Mouse (Mus musculus): ENCODE measurements around the gene Macrod1. TPM values are rescaled to one million over a fixed set of nuclear protein-coding genes. Genes with fewer than 3 reads are reported as not detected.

The Macrod1 gene
- total and polyA plus RNA-seq, 3 experiments, result 0.60 TPM; not detected in 2

DNA sequence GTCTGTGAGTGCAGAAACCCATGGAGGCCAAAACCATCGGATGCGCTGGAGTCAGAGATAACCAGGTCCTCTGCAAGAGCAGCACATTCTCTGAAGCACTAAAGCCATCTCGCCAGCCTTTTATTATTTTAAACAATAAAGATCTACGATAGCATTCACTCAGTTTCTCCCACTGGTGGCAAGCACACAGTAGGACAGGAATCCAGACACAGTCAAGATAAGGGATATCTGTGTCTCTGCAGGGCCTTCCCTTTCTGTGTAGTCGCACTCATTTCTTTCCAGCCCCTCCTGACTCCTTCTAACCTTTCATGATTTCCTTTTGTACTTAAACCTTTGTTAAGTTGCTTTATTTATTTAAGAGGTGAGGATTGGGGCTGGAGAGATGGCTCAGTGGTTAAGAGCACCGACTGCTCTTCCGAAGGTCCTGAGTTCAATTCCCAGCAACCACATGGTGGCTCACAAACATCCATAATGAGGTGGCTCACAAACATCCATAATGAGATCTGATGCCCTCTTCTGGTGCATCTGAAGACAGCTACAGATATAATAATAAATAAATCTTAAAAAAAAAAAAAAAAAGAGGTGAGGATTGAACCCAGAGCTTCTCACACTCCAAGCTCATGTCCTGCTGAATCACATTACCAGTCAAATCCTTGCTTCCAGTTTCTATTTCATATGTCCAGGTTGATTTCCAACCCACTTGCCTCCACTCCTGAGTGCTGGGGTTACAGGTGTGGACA is 153.5 kb downstream of the Macrod1 start:
- no peak for ATAC-seq (ENCODE audit: extremely low read depth, insufficient number of reproducible peaks, low FRiP score, poor library complexity, severe bottlenecking)
- no peaks in the 10 kb centered on the region for H3K9me3 ChIP-seq (replicated peaks)
- peaks cover 44% of the 10 kb centered on the region for H3K4me1 ChIP-seq (ENCODE audit: insufficient read depth, low read depth, low read length)
- H3K36me3 ChIP-seq (replicated peaks), result peaks cover 57% of the 10 kb centered on the region
- H3K27me3 ChIP-seq (ENCODE audit: insufficient read depth, low read length), result no peaks in the 10 kb centered on the region
- H3K4me3 ChIP-seq (ENCODE audit: low read depth, low read length), result no peak overlapping the region
- TF ChIP-seq CTCF (IDR thresholded peaks at IDR 0.05; ENCODE audit: low read depth, low read length) (no peak), GATA1 (IDR thresholded peaks at IDR 0.05; ENCODE audit: borderline replicate concordance, low read length) (no peak), GATA2 (IDR thresholded peaks at IDR 0.05; ENCODE audit: borderline replicate concordance, low read depth, low read length) (no peak), TAL1 (conservative IDR thresholded peaks at IDR 0.05; ENCODE audit: low read depth, low read length) (no peak), POLR2AphosphoS5 (IDR thresholded peaks at IDR 0.05; ENCODE audit: insufficient replicate concordance, low read depth, low read length) (no peak)
- DNase-seq (ENCODE audit: low spot score), result no peak

DNA sequence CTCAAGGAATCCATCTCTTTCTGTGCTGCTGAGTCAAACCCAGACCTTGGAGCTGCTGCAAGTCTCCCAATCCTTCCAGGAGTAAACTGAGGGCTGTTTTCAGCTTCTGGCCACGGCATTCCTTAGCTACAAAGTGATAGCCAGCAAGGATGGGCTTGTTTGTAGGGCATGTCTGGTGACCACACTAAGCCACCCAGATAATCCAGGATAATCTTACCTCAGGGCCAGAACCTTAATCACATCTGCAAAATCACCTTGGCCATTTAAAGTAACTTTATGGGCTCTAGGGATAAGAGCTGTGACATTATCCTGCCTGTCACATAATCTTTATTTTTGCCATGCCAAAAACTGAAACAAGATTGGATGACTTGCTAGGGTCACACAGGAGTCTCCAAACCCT is 155.6 kb downstream of the Macrod1 start:
- Histone ChIP-seq H3K36me3 (replicated peaks) (peaks cover 73% of the 10 kb centered on the region), H3K9me3 (replicated peaks) (no peaks in the 10 kb centered on the region), H3K4me1 (ENCODE audit: insufficient read depth, low read depth, low read length) (peaks cover 42% of the 10 kb centered on the region), H3K27me3 (ENCODE audit: insufficient read depth, low read length) (no peaks in the 10 kb centered on the region), H3K4me3 (ENCODE audit: low read depth, low read length) (no peak overlapping the region)
- DNase-seq (ENCODE audit: low spot score) (no peak), ATAC-seq (ENCODE audit: extremely low read depth, insufficient number of reproducible peaks, low FRiP score, poor library complexity, severe bottlenecking) (no peak)
- TF ChIP-seq GATA2 (IDR thresholded peaks at IDR 0.05; ENCODE audit: borderline replicate concordance, low read depth, low read length) (no peak), GATA1 (IDR thresholded peaks at IDR 0.05; ENCODE audit: borderline replicate concordance, low read length) (no peak), TAL1 (conservative IDR thresholded peaks at IDR 0.05; ENCODE audit: low read depth, low read length) (no peak), CTCF (IDR thresholded peaks at IDR 0.05; ENCODE audit: low read depth, low read length) (no peak), POLR2AphosphoS5 (IDR thresholded peaks at IDR 0.05; ENCODE audit: insufficient replicate concordance, low read depth, low read length) (no peak)

DNA sequence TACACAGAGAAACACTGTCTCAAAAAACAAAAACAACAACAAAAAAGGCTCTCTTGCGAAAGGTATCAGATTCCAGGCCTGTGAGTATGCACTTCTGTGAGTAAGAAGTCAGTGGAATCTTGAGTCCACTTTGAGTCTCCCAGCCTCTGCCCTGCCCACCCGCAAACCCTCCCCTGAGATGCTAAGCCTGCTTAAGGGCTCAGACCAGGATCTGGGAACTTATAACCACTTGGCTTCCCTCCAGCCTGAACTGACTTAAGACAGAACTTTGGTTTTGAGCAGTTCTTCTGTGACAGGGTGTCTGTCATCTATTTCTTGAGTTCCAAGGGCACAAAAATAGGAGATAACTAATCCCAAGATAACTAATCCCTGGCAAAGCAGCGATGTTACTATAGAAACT is 156.4 kb downstream of the Macrod1 start:
- ATAC-seq (ENCODE audit: extremely low read depth, insufficient number of reproducible peaks, low FRiP score, poor library complexity, severe bottlenecking) (no peak), DNase-seq (ENCODE audit: low spot score) (no peak)
- Histone ChIP-seq H3K36me3 (replicated peaks) (peaks cover 73% of the 10 kb centered on the region), H3K27me3 (ENCODE audit: insufficient read depth, low read length) (no peaks in the 10 kb centered on the region), H3K4me1 (ENCODE audit: insufficient read depth, low read depth, low read length) (peaks cover 45% of the 10 kb centered on the region), H3K4me3 (ENCODE audit: low read depth, low read length) (no peak overlapping the region), H3K9me3 (replicated peaks) (no peaks in the 10 kb centered on the region)
- TF ChIP-seq GATA2 (IDR thresholded peaks at IDR 0.05; ENCODE audit: borderline replicate concordance, low read depth, low read length) (no peak), TAL1 (conservative IDR thresholded peaks at IDR 0.05; ENCODE audit: low read depth, low read length) (no peak), GATA1 (IDR thresholded peaks at IDR 0.05; ENCODE audit: borderline replicate concordance, low read length) (no peak), CTCF (IDR thresholded peaks at IDR 0.05; ENCODE audit: low read depth, low read length) (no peak), POLR2AphosphoS5 (IDR thresholded peaks at IDR 0.05; ENCODE audit: insufficient replicate concordance, low read depth, low read length) (no peak)

DNA sequence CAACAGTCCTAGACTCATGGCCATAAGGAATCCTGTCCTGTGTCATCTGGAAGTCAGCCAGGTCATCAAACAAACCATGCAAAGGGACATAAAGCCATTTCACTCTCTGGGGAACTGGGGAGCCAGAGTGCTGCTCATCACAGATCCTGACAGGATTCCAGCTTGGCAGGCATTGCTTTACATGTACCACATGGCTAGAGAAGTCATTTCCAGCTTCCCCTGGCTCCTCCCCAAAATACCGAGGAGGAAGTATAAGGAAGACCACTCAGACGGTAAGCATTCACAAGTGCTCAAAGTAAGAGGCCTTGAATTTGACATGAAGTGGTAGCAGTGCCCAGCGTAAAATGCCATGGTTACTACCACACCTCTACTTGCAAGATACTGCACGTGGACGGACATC is 157.9 kb downstream of the Macrod1 start:
- ATAC-seq (ENCODE audit: extremely low read depth, insufficient number of reproducible peaks, low FRiP score, poor library complexity, severe bottlenecking), result no peak
- peaks cover 53% of the 10 kb centered on the region for H3K4me1 ChIP-seq (ENCODE audit: insufficient read depth, low read depth, low read length)
- H3K27me3 ChIP-seq (ENCODE audit: insufficient read depth, low read length), result no peaks in the 10 kb centered on the region
- TF ChIP-seq CTCF (IDR thresholded peaks at IDR 0.05; ENCODE audit: low read depth, low read length) (no peak), POLR2AphosphoS5 (IDR thresholded peaks at IDR 0.05; ENCODE audit: insufficient replicate concordance, low read depth, low read length) (no peak), GATA1 (IDR thresholded peaks at IDR 0.05; ENCODE audit: borderline replicate concordance, low read length) (no peak), GATA2 (IDR thresholded peaks at IDR 0.05; ENCODE audit: borderline replicate concordance, low read depth, low read length) (no peak), TAL1 (conservative IDR thresholded peaks at IDR 0.05; ENCODE audit: low read depth, low read length) (no peak)
- no peak for DNase-seq (ENCODE audit: low spot score)
- H3K4me3 ChIP-seq (ENCODE audit: low read depth, low read length), result peak overlapping the region; percentile 45; the same call in 1 of the 2 replicates
- H3K9me3 ChIP-seq (replicated peaks), result no peaks in the 10 kb centered on the region
- H3K36me3 ChIP-seq (replicated peaks), result peaks cover 67% of the 10 kb centered on the region

DNA sequence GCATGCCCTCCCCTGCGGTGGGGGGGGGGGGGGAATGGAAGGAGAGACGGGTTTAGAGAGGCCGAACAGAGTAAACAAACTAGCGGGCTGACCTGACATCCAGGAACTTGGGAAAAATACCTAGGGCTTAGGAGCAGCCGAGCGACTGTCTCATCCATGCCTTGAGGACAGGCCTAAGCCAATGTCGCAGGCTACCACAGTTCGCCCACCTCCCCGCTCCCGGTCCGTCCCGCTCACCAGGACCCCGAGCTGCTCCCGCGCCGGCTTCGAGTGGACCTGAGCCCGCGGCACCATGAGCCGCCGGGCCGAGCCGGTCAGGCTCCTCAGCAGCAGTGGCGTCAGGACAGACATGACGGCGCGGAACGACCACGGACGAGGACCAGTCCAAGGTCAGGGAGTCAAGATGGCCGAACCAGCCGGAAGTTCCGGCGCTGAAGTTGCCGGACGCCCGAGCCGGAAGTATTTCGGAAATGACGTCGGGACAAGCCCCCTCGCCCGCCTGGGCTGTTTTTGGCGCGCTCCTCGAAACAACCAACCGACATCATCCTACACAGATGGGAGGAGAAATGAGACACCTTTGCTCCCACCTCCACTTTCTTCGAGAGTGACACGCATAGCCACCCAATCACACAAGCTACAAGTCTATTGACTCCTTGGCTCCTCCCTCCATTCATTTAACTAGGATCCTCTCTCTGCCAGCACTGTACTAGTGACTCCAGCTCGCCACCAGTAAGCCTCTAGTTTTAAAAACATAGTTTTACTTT is 160.7 kb downstream of the Macrod1 start, which contains the start of gene Cox8a:
TSS of gene Cox8a (minus strand) at position 455 of the 764 bp plus-strand sequence.
- DNase-seq (ENCODE audit: low spot score), result peak; percentile 97
- H3K27me3 ChIP-seq (ENCODE audit: insufficient read depth, low read length), result no peaks in the 10 kb centered on the region
- peaks cover 41% of the 10 kb centered on the region for H3K4me1 ChIP-seq (ENCODE audit: insufficient read depth, low read depth, low read length)
- no peak for TF ChIP-seq GATA2 (IDR thresholded peaks at IDR 0.05; ENCODE audit: borderline replicate concordance, low read depth, low read length)
- TF ChIP-seq TAL1 (conservative IDR thresholded peaks at IDR 0.05; ENCODE audit: low read depth, low read length), result no peak
- TF ChIP-seq CTCF (IDR thresholded peaks at IDR 0.05; ENCODE audit: low read depth, low read length), result no peak
- no peak for TF ChIP-seq POLR2AphosphoS5 (IDR thresholded peaks at IDR 0.05; ENCODE audit: insufficient replicate concordance, low read depth, low read length)
- TF ChIP-seq GATA1 (IDR thresholded peaks at IDR 0.05; ENCODE audit: borderline replicate concordance, low read length), result no peak
- H3K36me3 ChIP-seq (replicated peaks), result peaks cover 44% of the 10 kb centered on the region
- peak within 1 kb of the TSS; percentile 88 for H3K4me3 ChIP-seq (ENCODE audit: low read depth, low read length)
- H3K9me3 ChIP-seq (replicated peaks), result 0 out of 2 replicates have a peak, but pooled peaks cover 4% of the 10 kb centered on the region
- peak; percentile 99 for ATAC-seq (ENCODE audit: extremely low read depth, insufficient number of reproducible peaks, low FRiP score, poor library complexity, severe bottlenecking)

DNA sequence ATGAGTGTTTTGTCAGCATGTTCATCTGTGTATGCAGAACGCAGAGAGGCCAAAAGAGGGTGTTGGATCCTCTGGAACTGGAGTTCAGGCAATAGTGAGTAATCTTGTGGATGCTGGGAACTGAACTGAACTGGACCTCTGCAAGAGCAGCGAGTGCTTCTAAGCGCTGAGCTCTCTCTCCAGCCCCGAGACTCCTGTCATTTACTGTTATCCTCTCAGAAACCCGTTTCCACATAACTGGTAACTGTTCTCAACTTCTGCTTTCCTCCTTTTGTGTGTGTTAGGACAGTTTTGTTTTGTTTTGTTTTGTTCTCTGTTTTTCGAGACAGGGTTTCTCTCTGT is 161.3 kb downstream of the Macrod1 start:
- H3K36me3 ChIP-seq (replicated peaks), result peaks cover 41% of the 10 kb centered on the region
- H3K4me1 ChIP-seq (ENCODE audit: insufficient read depth, low read depth, low read length), result peaks cover 40% of the 10 kb centered on the region
- TF ChIP-seq GATA2 (IDR thresholded peaks at IDR 0.05; ENCODE audit: borderline replicate concordance, low read depth, low read length), result no peak
- TF ChIP-seq POLR2AphosphoS5 (IDR thresholded peaks at IDR 0.05; ENCODE audit: insufficient replicate concordance, low read depth, low read length), result no peak
- TF ChIP-seq GATA1 (IDR thresholded peaks at IDR 0.05; ENCODE audit: borderline replicate concordance, low read length), result no peak
- TF ChIP-seq TAL1 (conservative IDR thresholded peaks at IDR 0.05; ENCODE audit: low read depth, low read length), result no peak
- no peak for TF ChIP-seq CTCF (IDR thresholded peaks at IDR 0.05; ENCODE audit: low read depth, low read length)
- H3K9me3 ChIP-seq (replicated peaks), result 0 out of 2 replicates have a peak, but pooled peaks cover 5% of the 10 kb centered on the region
- ATAC-seq (ENCODE audit: extremely low read depth, insufficient number of reproducible peaks, low FRiP score, poor library complexity, severe bottlenecking) (no peak), DNase-seq (ENCODE audit: low spot score) (no peak)
- no peaks in the 10 kb centered on the region for H3K27me3 ChIP-seq (ENCODE audit: insufficient read depth, low read length)
- H3K4me3 ChIP-seq (ENCODE audit: low read depth, low read length), result peak overlapping the region; percentile 88
